Mouse (Mus musculus): Measurements from ENCODE around the gene Tank. TPM values are rescaled to one million over a fixed set of nuclear protein-coding genes. Genes with fewer than 3 reads are reported as not detected.

The Tank gene
- total RNA-seq, 2 experiments from 2014 or later, result 24.2 TPM

Other genes starting within 250 kb of the Tank start
- 100 to 1,000 TPM; 119 to 131 TPM for gene Psmd14, start 133.1 kb downstream of the Tank start, total RNA-seq (2021)
- gene Tbr1, start 224.3 kb downstream of the Tank start, total RNA-seq (2021), result 10 to 100 TPM; 97.9 to 99.5 TPM

Measured in left cerebral cortex, postnatal 10 days (tissue).